Mouse (Mus musculus): Measurements from ENCODE around the gene Mut.

Gene Mut

GRCm38 (mm10) chr17:40934420-40935231 lies at the start of gene Mut, which contains the start of gene Cenpq:
Gene Mut, plus strand, starts transcription at chr17:40934685.
Gene Cenpq, minus strand, starts transcription at chr17:40935047.
- DNase-seq (ENCODE audit: low spot score), result peak; percentile 97

- no peak for DNase-seq (ENCODE audit: low spot score)
These were observed 49.3 kb upstream of the Mut start for GRCm38 (mm10) chr17:40885155-40885554.

GRCm38 (mm10) chr17:40887849-40888536 lies 46.5 kb upstream of the Mut start:
- DNase-seq (ENCODE audit: low spot score), result no peak

- DNase-seq (ENCODE audit: low spot score), result no peak
These were observed 37.6 kb upstream of the Mut start for GRCm38 (mm10) chr17:40896863-40897262.

- DNase-seq (ENCODE audit: low spot score), result no peak
These were observed 34.6 kb upstream of the Mut start for GRCm38 (mm10) chr17:40899783-40900363.

- DNase-seq (ENCODE audit: low spot score), result no peak
These were observed 31.1 kb upstream of the Mut start for GRCm38 (mm10) chr17:40903345-40903744.

GRCm38 (mm10) chr17:40904056-40904597 lies 30.4 kb upstream of the Mut start:
- no peak for DNase-seq (ENCODE audit: low spot score)

GRCm38 (mm10) chr17:40904721-40905154 lies 29.7 kb upstream of the Mut start:
- no peak for DNase-seq (ENCODE audit: low spot score)

GRCm38 (mm10) chr17:40914250-40914649 lies 20.2 kb upstream of the Mut start, which contains the start of gene Glyatl3:
Gene Glyatl3, minus strand, starts transcription at chr17:40914350.
- DNase-seq (ENCODE audit: low spot score), result no peak

DNA sequence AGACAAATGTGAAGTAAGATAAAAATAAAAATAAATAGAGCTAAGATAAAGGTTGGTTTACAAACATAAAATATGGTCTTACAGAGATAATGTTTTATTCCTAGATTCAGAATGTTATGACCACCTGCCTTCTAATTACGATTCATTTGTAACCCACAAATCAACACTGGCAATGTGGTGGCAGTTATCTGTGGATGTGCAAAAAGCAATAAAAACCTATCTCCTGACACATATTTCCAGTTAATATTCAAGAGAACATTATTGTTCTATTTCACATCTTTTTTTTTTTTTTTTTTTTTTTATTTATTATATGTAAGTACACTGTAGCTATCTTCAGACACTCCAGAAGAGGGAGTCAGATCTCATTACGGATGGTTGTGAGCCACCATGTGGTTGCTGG lies 19.0 kb upstream of the Mut start:
- DNase-seq (ENCODE audit: low spot score), result no peak

GRCm38 (mm10) chr17:40933985-40934384 lies 500 bp upstream of the Mut start:
- DNase-seq (ENCODE audit: low spot score), result peak; percentile 39

- DNase-seq (ENCODE audit: low spot score), result no peak
These were observed 14.0 kb downstream of the Mut start for GRCm38 (mm10) chr17:40948518-40948917.

DNA sequence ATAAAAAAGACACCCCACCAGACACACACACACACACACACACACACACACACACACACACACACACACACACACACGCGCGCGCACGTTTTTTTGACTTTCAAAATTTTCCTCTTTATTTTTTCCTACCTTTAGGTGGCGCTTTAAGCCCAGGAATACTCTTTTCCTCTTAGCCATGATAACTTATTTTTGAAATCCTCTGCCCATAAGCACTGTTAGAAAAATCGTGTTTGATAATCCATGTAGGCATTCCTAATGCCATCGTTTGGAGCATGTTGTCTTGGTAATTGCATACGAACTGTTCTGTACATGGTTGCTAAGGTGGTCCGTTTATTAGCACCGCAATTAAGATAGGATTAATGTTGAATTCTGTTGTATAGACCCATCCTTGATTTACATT lies 43.4 kb downstream of the Mut start:
- no peak for DNase-seq (ENCODE audit: low spot score)

DNA sequence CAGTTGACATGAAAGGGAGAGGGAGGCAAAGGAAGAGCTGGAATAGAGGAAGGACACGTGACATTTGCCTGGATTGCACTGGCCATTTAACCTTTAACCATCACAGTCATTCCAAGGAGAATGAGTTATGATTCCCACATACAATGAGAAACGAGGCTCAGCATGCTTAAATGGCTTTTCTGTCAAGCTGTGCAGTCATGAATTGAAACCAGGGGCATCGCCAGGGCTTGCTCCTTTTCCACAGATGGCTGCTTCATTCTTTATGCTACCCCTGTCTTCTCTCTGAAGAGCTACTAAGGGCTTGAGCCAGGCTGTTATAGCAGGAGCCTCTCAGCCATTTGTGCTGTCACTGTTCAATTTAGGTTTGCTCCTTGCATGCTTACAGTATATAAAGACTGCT lies 57.6 kb downstream of the Mut start:
- no peak for DNase-seq (ENCODE audit: low spot score)

All from testis, postnatal 10 days (tissue).